Mouse (Mus musculus) C2C12 (cell line): ENCODE data around the gene Twist2.

ENCODE experiments used
- CEBPB ChIP-seq: IDR thresholded peaks from one replicate; pipeline ENCODE4 v1.6.1; 2011; ENCODE audit warnings: low read depth, mild to moderate bottlenecking, control low read depth, moderate library complexity
- CTCF ChIP-seq: IDR thresholded peaks from one replicate; pipeline ENCODE4 v1.5.1; 2011; ENCODE audit not compliant: control insufficient read depth, insufficient read depth, insufficient read length
- FOSL1 ChIP-seq: IDR thresholded peaks from one replicate; pipeline ENCODE4 v1.8.0; 2011; ENCODE audit warnings: mild to moderate bottlenecking, low read length; ENCODE audit not compliant: poor library complexity, insufficient read depth, severe bottlenecking
- MAX ChIP-seq: IDR thresholded peaks from one replicate; pipeline ENCODE4 v1.6.1; 2011; ENCODE audit warnings: mild to moderate bottlenecking, control low read depth
- MYOD1 ChIP-seq: IDR thresholded peaks from one replicate; pipeline ENCODE4 v1.6.1; 2011; ENCODE audit warnings: low read depth; ENCODE audit not compliant: control insufficient read depth, insufficient read length
- MYOG ChIP-seq: IDR thresholded peaks from one replicate; pipeline ENCODE4 v1.6.1; 2011; ENCODE audit not compliant: control insufficient read depth, insufficient read length; ENCODE audit errors: extremely low read depth

DNA sequence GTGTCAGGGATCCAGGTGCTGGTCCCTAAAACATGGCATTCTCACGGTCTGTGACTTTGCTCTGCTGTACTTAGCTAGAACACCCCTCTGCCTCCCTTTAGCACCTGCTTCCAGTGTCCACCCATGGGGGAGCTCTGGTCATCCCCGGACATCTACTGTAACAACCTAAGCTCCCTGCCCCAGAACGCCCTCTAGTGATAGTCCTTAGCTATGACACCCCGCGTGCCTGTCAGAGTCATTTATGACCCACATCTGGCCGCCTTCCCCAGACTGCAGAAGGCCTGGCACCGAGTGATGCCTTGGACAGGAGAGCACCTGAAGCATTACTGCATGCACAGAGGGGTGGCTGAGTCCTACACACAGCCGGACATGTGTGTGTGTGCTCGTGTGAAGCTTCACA is 18.0 kb downstream of the Twist2 start:
- TF ChIP-seq FOSL1 (no peak), CTCF (peak; percentile 20), MAX (no peak), MYOD1 (no peak), MYOG (no peak), CEBPB (no peak)
